Mouse (Mus musculus): ENCODE measurements at regions not wholly inside any gene's neighbourhood (a gene's known extent, or its start where the extent isn't known, plus 50 kb on each side); places are given as distances from the start of the nearest gene placed in this dataset.
"Not testable (repeated sequence)": the region's sequence is repeated elsewhere in the genome, so short reads cannot be mapped to it uniquely, and the experiment has no call there.

DNA sequence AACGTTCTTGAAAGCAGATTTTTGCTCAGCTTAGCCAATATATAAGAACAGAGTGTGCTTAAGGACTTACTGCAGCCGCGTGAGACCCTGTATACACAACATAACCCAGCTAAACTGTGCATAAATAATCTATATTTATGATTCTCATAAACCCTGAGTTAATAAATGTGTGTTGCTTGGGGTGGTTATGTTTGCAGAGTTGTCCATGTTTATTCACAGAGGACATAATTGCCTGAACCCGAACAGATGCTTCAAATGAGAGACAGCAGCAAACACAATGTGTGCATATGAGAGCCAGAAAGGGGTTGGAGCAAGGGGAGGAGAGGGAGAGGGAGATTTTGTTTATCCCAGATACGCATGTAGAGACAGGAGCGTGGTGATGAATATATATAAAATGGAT lies 968.1 kb downstream of the Adgrl3 start:
- no peak for TF ChIP-seq FLI1 (IDR thresholded peaks at IDR 0.05; ENCODE audit: low read length)
- no peaks in the 10 kb centered on the region for H3K27me3 ChIP-seq (replicated peaks)

DNA sequence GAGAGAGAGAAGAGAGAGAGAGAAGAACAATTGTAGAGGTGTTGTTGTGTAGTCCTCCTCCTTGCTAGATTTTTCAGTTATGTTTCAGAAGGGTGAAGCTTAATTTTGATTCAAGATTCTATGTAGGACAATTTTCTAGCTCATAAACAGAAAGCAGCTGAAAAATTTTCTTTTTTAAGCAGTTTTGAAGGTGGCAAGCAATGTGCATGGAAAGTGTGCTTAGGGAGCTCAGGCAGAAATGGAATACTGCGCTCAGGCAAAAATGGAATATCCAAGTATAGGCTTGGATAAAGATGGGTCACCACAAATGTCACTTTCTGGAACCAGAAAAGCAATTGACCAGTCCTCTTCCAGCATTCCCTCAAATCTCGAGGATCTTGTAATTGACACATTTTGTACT lies 988.0 kb downstream of the Adgrl3 start:
- TF ChIP-seq FLI1 (IDR thresholded peaks at IDR 0.05; ENCODE audit: low read length) (no peak), GATA1 (IDR thresholded peaks at IDR 0.05; ENCODE audit: borderline replicate concordance, low read length) (no peak)
- Histone ChIP-seq H3K9me3 (0 out of 2 replicates have a peak, but pooled peaks cover 5% of the 10 kb centered on the region), H3K36me3 (replicated peaks; ENCODE audit: low read length) (no peaks in the 10 kb centered on the region), H3K27me3 (replicated peaks) (no peaks in the 10 kb centered on the region), H3K4me1 (no peaks in the 10 kb centered on the region), H3K4me3 (replicated peaks) (no peak overlapping the region)

More for the DNA sequence above, 968.1 kb downstream of the Adgrl3 start:
- no peaks in the 10 kb centered on the region for H3K36me3 ChIP-seq (replicated peaks; ENCODE audit: low read length)
- no peaks in the 10 kb centered on the region for H3K4me1 ChIP-seq
- H3K9me3 ChIP-seq: 0 out of 2 replicates have a peak, but pooled peaks cover 4% of the 10 kb centered on the region
- H3K4me3 ChIP-seq (replicated peaks): no peak overlapping the region

DNA sequence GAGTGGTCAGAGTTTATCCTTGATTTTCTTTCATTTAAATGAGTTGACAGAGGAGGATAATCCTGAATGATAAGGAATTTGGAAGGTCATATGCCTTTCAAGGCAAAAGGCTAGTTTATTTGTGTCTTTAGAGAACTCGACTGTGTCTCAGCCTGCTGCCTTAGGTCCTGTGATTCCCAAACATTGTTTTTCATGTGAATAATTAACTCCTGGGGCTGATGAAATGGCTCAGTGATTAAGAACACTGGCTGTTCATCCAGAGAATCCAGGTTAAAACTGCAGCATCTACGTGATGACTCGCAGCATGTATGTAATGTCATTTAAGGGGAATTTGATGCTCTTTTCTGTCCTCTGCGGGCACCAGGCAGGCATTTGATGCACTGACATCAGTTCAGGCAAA lies 1004.2 kb downstream of the Adgrl3 start:
- TF ChIP-seq FLI1 (IDR thresholded peaks at IDR 0.05; ENCODE audit: low read length): no peak
- no peak for TF ChIP-seq GATA1 (IDR thresholded peaks at IDR 0.05; ENCODE audit: borderline replicate concordance, low read length)
- Histone ChIP-seq H3K27me3 (replicated peaks) (no peaks in the 10 kb centered on the region), H3K4me1 (no peaks in the 10 kb centered on the region), H3K36me3 (replicated peaks; ENCODE audit: low read length) (no peaks in the 10 kb centered on the region), H3K9me3 (no peaks in the 10 kb centered on the region), H3K4me3 (replicated peaks) (no peak overlapping the region)

DNA sequence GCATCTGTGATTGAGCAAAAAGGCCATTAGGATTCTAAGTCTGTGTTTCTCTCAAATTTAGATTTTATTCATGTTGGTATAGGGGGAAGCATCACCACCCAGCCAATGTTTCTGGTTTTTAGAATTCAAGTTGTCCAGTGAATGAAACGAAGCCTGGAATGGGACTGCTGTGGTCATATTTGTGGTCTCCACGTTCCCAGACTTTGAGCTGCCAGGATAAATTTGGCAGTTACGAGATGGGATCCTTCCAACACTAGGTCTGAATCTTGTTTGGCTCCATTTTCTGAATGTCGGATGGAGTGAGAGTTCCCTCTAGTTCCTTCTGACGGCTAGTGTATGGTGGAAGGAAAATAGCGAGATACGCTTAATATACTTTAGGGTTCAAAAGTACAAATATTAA lies 1014.8 kb downstream of the Adgrl3 start:
- TF ChIP-seq FLI1 (IDR thresholded peaks at IDR 0.05; ENCODE audit: low read length) (no peak), GATA1 (IDR thresholded peaks at IDR 0.05; ENCODE audit: borderline replicate concordance, low read length) (no peak)
- Histone ChIP-seq H3K9me3 (no peaks in the 10 kb centered on the region), H3K4me1 (no peaks in the 10 kb centered on the region), H3K36me3 (replicated peaks; ENCODE audit: low read length) (no peaks in the 10 kb centered on the region), H3K27me3 (replicated peaks) (no peaks in the 10 kb centered on the region), H3K4me3 (replicated peaks) (no peak overlapping the region)

DNA sequence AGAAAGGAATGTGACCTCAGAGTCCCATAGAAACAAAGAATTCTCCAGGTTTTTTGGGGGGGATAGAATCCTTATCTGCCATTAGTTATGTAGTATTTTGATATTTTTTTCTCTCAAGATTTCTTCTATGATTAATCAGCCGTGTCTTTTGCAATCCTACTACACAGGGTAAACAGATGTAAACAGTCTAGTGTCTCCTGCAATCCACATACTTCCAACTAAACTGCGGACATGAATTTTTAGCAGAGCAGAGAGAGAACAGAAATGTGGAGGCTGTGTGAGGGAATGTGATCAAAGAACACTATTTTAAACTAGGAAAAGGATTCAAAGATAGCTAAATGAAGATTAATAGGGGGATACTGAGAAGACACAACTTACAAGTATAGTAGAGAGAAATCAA lies 1026.2 kb downstream of the Adgrl3 start:
- Histone ChIP-seq H3K27me3 (replicated peaks) (no peaks in the 10 kb centered on the region), H3K4me3 (replicated peaks) (no peak overlapping the region), H3K4me1 (no peaks in the 10 kb centered on the region), H3K9me3 (no peaks in the 10 kb centered on the region), H3K36me3 (replicated peaks; ENCODE audit: low read length) (no peaks in the 10 kb centered on the region)
- no peak for TF ChIP-seq GATA1 (IDR thresholded peaks at IDR 0.05; ENCODE audit: borderline replicate concordance, low read length)
- TF ChIP-seq FLI1 (IDR thresholded peaks at IDR 0.05; ENCODE audit: low read length): no peak

DNA sequence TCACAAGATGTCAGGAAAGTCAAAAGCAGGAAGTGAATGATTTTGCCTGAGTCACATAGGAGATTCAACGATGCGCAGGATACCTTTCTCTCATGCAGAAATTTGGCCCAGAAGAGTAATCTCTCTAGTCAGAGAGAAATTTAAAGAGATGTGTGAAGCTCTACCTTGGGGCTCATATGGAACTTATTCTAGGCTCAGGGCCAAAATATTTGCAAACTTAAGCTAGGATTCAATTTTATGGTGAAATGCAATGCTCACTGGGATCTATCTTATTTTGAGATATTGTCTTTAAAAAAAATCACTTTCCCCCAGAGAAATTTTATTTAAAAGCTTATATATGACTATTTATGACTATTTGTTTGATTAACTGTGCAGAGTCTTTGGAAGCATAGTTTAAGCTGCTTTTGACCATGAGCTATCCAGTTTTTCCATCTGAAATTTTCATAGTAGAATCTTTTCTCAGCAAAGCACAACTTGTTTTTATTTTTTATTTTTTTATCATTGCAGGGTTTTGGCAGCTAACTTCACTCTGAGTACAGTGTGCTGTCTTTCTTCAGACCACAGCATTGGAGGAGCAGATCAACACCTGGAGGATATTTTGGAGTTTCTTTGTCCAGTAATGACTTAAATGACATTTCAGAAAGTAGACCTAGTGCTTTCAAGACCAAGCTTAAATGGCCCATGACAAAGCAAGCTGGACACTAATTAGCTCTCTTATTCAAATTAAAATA lies 1039.3 kb downstream of the Adgrl3 start:
- TF ChIP-seq FLI1 (IDR thresholded peaks at IDR 0.05; ENCODE audit: low read length): no peak
- no peak for TF ChIP-seq GATA1 (IDR thresholded peaks at IDR 0.05; ENCODE audit: borderline replicate concordance, low read length)
- no peak overlapping the region for H3K4me3 ChIP-seq (replicated peaks)
- no peaks in the 10 kb centered on the region for H3K36me3 ChIP-seq (replicated peaks; ENCODE audit: low read length)
- H3K27me3 ChIP-seq (replicated peaks): no peaks in the 10 kb centered on the region
- H3K4me1 ChIP-seq: no peaks in the 10 kb centered on the region
- H3K9me3 ChIP-seq: no peaks in the 10 kb centered on the region

DNA sequence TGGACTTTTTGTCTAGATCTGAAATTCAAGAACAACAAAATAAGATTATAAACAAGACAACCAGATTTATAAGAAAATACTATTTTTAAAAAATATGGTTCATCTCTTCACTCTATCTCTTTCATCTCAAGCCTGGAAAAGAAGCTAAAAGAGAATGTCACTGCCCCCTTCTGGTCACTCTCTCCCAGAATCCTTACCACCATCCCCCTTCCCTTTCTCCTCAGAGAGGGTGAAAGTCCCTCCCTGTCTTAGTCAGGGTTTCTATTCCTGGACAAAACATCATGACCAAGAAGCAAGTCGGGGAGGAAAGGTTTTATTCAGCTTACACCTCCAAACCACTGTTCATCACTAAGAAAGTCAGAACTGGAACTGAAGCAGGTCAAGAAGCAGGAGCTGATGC lies 1040.7 kb downstream of the Adgrl3 start:
- Histone ChIP-seq H3K4me1 (no peaks in the 10 kb centered on the region), H3K27me3 (replicated peaks) (no peaks in the 10 kb centered on the region), H3K9me3 (no peaks in the 10 kb centered on the region), H3K36me3 (replicated peaks; ENCODE audit: low read length) (no peaks in the 10 kb centered on the region), H3K4me3 (replicated peaks) (no peak overlapping the region)
- no peak for TF ChIP-seq GATA1 (IDR thresholded peaks at IDR 0.05; ENCODE audit: borderline replicate concordance, low read length)
- TF ChIP-seq FLI1 (IDR thresholded peaks at IDR 0.05; ENCODE audit: low read length): no peak

DNA sequence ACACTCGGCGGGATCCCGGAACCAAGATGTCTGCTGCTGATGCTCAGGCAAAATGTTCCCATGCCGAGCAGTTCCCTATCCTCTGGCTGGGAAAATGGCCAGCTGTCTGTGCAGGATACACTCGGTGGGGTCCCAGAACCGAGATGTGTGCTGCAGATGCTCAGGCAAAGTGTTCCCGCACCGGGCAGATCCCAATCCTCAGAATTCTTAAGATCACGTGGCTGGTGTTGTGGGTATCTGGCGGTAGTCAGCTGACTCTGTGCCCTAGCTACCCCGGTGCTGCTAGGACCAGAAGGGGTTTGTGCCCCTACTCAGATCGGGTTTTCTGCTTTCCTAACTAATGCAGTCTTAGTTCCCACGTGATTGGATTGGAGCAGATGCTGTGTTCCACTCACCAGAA lies 1049.3 kb downstream of the Adgrl3 start:
- not testable (repeated sequence) for H3K36me3 ChIP-seq (replicated peaks; ENCODE audit: low read length); H3K9me3 ChIP-seq; H3K4me1 ChIP-seq; H3K27me3 ChIP-seq (replicated peaks); H3K4me3 ChIP-seq (replicated peaks)

DNA sequence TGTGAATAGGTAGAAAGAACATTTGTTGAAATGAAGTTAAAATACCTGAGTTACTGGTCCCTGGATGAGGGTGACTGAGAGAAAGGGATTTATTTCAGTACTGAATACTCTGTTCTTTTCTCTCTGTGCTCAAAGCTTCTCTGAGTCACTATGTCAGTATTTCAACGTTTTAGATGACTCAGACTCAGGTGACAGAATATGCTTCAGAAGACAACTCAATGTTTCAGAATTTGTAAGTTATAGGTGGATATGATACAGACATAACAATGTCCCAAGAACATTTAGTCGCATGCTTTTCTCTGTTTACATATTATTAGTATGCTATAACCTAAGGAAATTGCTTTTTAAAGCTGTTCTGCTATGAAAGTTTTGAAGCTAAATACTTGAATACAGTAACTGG lies 1069.5 kb downstream of the Adgrl3 start:
- no peaks in the 10 kb centered on the region for H3K27me3 ChIP-seq (replicated peaks)
- H3K9me3 ChIP-seq: no peaks in the 10 kb centered on the region
- TF ChIP-seq FLI1 (IDR thresholded peaks at IDR 0.05; ENCODE audit: low read length) (no peak), GATA1 (IDR thresholded peaks at IDR 0.05; ENCODE audit: borderline replicate concordance, low read length) (no peak)
- H3K4me3 ChIP-seq (replicated peaks): no peak overlapping the region
- H3K36me3 ChIP-seq (replicated peaks; ENCODE audit: low read length): no peaks in the 10 kb centered on the region
- no peaks in the 10 kb centered on the region for H3K4me1 ChIP-seq

DNA sequence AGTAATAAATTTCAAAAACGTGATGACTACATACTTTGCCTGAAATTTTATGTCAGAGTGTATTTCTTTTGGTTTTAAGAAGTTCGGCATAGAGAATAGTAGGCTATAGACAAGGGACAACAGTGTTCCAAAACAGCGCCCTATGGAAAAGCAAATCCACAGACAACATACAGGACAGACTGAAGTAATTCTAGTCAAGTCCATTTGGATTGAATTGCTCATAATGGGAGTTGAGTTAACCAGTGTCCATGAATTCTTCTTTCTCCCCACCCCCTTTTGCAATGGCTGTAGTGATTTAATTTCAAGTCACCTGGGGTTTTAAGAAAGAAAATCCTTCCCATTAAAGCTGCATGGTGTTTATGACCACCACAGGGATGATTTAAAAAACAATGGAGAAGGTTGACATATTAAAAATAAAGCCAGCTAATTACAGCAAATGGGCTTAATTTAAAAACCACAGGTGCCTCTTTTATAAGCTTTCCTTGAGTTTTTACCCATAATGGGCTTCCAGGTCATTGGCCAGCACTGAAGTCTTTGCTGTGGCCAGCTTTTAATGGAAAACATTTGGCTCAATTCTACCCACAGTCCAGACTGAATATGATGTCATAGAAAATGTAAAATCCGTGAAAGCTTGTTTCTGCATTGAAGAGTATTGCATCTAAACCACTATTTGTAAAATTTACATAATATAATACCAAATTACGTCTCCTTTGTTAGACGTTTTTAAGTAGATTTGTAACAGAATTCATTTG lies 1083.3 kb downstream of the Adgrl3 start:
- no peaks in the 10 kb centered on the region for H3K4me1 ChIP-seq
- no peaks in the 10 kb centered on the region for H3K27me3 ChIP-seq (replicated peaks)
- H3K4me3 ChIP-seq (replicated peaks): no peak overlapping the region
- TF ChIP-seq GATA1 (IDR thresholded peaks at IDR 0.05; ENCODE audit: borderline replicate concordance, low read length) (no peak), FLI1 (IDR thresholded peaks at IDR 0.05; ENCODE audit: low read length) (no peak)
- no peaks in the 10 kb centered on the region for H3K36me3 ChIP-seq (replicated peaks; ENCODE audit: low read length)
- H3K9me3 ChIP-seq: no peaks in the 10 kb centered on the region
